Mouse (Mus musculus): Measurements from ENCODE around the gene Cpsf6.

DNA sequence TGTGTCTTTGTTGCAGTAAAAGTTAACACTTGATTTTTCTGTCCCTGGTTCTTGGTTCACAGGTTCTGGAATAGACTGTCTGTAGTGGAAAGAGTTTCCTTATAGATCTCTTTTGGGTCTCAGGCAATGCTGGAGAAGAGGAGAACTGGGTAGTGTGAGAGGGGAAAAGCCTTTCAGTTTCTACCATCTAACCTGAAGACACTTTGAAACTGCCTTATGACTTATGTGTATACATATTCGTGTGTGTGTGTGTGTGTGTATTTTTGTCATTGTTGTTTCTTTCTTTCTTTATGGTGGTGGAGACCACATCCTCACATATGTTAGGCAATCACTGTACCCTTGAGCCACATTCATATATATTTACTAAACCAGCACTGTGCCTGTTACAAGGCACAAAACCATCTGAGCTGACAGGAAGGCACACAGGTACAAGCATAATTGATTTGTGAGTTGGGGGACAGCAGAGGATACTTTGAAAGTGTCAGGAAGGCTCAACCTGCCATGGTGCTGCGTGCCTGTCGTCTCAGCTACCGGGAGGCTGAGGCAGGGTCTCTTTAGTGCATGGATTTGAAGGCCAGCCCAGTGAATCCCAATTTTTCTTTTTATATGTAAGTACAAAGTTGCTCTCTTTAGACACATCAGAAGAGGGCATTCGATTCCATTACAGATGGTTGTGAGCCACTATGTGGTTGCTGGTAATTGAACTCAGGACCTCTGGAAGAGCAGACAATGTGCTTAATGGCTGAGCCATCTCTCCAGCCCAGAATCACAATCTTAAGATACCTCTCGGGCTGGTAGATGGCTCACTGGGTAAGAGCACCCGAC lies 41.7 kb upstream of the Cpsf6 start:
- TF ChIP-seq CTCF (IDR thresholded peaks at IDR 0.05; ENCODE audit: borderline replicate concordance, extremely low read depth, insufficient read depth, insufficient read length) (no peak), POLR2A (IDR thresholded peaks at IDR 0.05; ENCODE audit: borderline replicate concordance, extremely low read depth, insufficient read depth, insufficient read length, poor library complexity, severe bottlenecking) (no peak)
